Mouse (Mus musculus) embryo, embryonic 10 days (tissue): Measurements from ENCODE around the gene Eef1a1.

Experiments used
- DNase-seq: peaks from one replicate; pipeline ENCODE4 v3.0.0-alpha.2; 2015; ENCODE audit warnings: low spot score

Eef1a1 gene

DNA sequence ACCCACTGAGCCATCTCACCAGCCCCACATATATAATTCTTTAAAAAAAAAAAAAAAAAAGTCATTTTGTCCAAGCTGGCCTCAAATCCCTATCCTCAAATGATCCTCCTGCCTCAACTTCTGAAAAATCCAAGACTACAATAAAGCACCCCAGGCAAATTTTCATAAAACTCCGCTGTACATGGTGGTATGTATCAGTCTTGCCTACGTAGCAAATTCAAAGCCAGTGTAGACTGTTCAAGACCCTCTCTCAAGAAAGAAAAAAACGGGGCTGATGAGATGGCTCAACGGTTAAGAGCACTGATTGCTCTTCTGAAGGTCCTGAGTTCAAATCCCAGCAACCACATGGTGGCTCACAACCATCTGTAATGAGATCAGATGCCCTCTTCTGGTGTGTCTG, 13.1 kb downstream of the Eef1a1 start:
- peak; percentile 29 for DNase-seq

DNA sequence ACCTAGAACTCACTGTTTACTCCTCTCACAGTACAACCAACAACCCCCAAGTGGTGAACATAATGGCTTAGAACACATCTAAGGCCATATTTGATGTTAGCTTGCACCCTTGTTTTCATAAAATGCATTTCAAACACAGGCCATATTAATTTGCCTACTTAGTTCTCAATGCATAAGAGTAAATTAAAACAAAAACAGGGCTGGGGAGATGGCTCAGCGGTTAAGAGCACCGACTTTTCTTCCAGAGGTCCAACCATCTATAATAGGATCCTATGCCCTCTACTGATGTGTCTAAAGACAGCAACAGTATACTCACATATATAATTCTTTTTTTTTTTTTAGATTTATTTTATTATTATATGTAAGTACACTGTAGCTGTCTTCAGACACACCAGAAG, 13.6 kb downstream of the Eef1a1 start:
- no peak for DNase-seq

DNA sequence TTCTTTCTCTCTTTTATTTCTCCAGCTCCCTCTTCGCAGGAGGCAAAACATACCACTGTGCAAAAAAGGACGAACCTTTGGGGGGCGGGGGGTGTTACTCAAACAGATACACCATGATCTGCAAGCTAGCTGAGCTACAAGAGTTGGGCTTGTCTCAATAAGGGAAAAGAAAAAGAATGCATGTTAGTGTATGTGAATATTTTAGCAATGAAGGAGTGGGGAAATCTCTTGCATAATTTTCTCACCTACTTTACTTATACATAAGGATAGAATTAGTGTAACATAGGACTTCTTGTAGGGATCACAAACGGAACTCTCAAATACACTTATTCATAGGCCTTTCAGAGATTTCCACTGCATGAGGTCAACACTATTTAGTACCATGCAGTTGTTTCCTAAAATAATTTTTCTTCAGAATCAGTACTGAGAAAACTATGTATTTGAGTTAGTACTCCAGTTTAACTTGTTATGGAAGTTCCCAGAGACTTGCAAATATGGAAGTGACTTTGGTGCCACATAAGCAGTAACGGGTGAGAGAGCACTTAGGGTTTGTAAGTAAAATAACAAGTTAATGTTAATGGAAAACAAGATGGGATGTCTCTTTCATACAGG, 14.1 kb downstream of the Eef1a1 start:
- no peak for DNase-seq

DNA sequence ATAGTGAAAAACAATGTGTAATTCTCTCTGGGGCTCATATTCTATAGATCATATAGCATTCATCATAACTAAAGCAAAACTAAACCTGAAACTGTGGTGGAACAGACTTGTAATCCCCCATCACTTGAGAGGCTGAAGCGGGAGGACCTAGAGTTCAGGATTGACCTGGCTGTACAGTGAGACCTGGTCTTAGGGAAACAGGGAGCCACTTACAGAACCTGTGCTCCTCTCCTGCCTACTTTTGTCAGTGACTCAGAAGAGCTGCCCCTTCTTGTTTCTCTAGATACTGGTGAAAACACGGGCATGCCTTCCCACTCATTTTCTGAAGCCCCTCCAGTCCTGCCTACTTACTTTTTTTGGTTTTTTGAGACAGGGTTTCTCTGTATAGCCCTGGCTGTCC, 14.7 kb downstream of the Eef1a1 start:
- DNase-seq = no peak

DNA sequence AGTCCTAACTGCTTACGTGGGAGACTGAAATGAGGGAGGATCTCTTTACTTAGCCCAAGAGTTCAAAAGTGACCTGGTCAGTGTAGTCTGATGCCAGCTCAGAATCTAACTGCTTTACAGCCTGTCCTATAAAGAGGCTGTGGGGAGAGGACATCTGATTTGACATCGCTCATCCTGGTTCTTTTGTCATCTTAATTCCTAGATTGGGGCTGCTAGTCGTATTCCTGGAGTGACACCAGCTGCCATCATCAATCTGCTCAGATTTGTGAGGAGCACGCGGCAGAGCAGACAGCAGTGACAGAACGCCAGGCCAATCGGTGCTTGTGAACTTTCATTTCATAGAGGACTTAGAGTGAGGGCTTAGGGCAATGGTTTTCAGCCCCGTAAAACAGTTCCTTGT, 15.4 kb downstream of the Eef1a1 start:
- DNase-seq = no peak

DNA sequence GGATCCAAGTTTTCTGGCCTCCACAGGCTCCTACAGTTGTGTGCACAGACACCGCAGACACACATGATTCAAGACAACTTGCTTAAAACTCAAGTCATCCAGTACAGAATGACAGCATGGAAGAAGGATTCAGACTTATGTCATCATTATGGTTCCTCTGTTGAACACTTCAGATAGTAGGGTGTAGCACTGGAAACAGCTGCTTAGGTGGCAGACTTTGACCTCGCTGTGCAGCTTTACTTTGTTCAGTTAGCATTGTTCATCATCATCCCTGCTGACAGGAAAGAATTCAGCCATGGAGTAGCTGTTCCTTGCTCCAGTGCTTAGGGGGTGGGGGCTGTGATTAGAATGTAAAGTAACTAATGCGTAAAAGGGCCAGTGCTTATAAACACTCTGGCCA, 23.2 kb downstream of the Eef1a1 start:
- no peak for DNase-seq

DNA sequence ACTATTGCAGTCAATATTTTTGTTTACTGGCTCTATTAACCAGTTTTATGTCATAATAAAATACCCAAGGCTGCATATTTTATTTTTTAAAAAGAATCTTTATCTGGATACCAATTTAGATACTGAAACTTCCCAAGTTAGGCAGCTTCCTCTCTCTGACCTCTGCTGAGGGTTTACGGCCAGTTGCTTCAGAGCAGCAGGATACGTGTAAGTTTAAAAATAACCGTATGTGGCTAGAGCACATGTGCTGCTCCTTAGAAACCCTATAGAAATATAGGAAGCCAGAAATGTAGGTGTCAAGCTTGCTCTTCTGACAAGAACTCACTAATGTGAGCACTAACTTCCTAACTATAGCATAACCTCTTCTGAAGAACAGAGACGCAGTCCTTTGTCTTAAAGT, 25.6 kb downstream of the Eef1a1 start:
- DNase-seq = no peak

DNA sequence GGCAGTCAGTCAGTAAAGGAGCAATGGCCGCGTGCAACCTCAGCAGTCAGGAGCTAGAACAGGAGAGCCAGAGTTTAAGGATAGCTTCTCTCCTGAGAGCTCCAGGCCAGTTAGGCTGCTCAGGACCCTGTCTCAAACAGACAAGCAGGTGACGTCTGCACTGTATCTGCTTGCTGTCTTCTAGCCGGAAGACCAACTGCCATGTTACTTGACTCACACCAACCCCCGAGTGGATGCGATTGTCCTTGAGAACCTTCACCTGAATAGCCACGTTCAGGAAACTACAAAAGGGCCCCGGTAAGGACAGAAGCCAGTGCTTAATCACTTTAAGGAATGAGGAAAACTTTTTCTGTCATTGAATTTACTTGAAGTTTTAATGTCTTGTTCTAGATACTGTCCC, 31.9 kb downstream of the Eef1a1 start:
- DNase-seq = no peak

DNA sequence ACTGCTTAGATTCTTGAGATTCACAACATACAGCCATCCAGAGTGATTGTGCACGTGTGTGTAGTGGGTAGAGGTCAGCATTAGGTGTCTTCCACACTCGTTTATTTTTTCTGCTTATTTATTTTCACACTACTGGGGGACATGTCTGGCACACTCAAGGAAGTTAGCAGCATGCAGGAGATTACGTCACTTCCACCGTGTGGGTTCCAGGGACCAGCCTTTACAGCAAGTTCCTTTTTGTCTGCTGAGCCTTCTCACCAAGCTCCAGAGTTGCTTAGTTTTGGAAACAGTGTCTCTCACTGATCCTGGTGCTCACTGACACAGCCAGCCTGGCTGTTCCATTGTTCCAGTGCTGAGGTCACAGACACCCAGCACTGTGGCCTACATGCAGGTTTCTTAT, 37.6 kb downstream of the Eef1a1 start:
- no peak for DNase-seq

DNA sequence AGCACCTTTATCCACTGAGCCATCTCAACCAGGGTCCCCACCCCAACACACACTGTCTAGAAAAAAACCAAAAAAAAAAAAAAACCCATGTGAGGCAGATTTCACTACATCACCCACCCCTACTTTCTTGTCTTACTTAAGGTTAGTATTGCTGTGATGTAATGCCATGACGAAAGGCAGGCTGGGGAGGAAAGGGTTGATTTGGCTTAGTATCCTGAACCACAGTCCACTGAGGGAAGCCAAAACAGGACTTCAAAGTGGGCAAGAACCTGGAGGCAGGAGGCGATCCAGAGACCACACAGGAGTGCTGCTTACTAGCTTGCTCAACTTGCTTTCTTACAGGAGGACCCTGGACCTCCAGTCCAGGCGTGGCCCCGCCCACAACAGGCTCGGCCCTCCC, 38.5 kb downstream of the Eef1a1 start:
- DNase-seq = no peak

DNA sequence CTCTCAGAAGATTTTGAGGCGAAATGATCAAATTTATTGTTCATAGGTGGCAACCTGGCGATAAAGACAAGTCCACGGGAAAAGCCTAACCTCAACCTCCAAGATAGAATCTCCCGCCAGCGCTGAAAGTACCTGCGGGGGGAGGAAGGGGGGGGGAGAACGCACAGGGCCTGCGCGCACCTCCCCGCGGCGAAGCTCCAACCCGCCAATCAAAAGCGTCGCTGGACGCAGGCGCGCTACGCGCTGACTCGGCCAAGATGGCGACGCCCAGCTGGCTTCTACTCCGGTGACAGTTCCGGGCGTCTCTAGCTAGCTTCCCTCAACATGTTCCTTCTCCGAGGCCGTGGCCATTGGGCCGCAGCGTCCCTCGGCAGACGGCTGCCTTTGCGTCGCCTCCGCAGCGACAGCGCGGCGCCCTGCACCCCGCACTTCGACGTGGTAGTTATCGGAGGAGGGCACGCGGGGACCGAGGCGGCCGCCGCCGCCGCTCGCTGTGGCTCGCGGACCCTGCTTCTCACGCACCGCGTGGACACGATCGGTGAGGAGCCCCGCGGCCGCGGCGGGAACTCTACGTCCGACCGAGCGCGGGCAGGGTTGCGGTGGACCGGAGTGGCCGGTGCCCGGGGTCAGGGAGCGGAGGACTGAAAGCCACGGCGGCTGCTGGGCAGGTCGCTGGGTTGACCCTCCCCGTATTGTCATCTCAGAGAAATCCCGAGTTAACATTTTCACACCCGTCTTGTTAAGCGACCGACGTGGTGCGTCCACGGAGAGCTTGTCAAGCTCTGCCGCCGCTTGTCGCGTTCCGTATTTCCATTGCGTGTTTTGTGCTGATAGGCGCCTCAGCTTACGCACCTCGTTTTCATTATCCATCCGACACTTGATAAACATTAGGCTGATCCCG, 40.7 kb downstream of the Eef1a1 start, which contains the start of the genes Mto1 and Gm17324:
Gene Mto1, plus strand, starts transcription at position 236 of the 901 bp plus-strand sequence.
Gene Gm17324, minus strand, starts transcription at position 814 of the 901 bp plus-strand sequence.
- peak; percentile 96 for DNase-seq

DNA sequence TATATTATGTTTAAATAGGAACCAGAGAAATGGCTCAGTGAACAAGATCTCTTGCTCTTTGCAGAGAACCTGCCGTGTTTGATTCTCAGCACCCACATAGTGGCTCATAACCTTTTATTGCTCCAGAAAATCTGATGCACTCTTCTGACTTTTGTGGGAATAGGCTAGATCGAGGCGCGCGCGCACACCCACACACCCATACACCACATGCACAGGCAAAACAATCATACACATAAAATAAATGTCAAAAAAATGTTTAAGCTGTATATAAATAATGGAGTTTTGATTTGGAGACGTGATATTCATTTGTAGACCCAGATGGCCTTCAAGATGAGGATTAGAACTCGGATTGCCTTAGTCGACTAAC, 41.4 kb downstream of the Eef1a1 start:
- no peak for DNase-seq

DNA sequence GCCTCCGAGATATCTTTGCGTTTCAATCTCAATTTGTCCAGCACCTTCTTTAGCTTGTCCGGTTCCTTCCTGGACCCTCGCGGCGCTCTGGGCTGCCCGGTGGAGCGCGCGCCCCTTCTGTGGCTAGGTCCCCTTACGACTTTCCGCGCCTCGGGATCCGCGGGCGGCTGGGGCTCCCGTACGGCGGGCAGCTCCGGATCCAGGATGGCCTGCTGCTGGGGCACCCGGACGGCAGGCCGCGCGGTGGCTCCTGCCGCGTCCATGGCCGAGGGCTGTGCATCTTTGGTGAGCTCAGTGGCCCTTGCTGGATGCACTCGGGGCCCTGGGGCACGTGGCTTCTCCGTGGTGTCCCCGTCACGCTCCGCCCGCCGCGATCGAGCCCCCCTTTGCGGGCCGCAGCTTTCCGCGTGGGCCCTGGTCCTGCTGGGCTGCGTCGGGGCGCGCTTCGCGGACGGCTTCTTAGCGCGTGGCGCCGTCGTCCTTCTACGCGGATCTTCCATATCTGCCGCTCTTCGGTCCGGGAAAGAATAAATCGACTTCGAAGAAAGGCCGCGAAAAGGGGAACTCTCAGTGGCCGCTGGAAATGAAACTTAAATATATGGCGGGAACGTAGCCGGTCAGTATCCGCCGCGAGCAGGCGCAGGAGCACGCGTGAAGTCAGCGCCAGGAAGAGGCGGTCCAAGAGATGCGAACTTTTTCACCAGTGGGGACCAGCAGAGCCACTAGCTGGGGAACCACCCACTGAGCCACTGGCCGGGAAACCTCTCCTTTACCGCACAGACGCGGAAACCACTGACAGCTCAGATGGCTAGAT, 46.2 kb downstream of the Eef1a1 start, which contains the start of gene Cgas:
Gene Cgas, minus strand, starts transcription at position 659 of the 814 bp plus-strand sequence.
- DNase-seq = peak; percentile 26

DNA sequence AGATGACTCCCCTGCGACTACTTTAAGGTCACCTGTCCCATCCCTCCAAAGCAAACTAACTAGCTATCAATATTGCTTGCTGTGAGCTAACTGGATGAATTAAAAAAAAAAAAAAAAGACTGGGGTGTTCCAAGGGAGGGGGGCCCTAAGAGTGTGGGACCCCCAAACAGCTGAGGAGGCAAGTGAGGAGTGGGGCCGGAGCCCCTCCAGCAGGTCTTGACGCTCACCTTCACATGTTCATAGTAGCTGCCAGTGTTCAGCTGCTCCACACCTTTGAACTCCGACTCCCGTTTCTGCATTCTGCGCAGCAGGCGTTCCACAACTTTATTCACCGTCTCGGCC, 46.7 kb downstream of the Eef1a1 start:
- no peak for DNase-seq

DNA sequence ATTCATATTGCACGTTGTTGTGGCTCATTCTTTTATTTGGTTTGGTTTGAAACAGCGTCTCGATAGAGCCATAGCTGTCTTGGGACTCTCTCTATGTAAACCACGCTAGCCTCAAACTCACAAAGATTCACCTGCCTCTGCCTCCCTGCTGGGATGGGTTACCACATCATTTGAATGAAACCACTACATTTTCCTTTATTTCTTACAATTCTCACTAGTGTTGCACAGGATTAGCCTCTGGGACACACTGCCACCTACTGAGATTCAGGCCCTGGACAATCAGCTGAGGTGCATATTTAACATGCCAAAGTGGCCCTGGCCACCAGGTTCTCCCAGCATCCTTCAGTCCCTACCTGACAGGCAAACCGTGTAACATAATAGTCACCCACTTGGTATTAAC, 49.5 kb downstream of the Eef1a1 start:
- DNase-seq = no peak

DNA sequence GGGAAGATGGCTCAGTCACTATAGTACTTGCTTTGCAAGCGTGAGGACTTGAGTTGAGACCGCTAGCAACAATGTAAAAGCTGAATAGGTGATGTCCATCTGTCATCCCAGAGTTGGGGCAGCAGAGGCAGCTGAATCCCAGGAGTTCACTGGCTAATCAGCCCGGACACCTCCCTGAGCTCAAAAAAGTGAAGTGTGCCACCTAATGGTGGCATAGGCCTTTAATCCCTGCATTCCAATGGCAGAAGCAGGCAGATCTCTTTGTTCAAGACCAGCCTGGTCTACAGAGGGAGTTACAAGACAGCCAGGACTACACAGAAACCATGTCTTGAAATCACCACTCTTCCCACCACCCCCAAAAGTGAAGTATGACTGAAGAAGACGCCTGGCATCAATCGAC, 56.5 kb downstream of the Eef1a1 start:
- DNase-seq = no peak

DNA sequence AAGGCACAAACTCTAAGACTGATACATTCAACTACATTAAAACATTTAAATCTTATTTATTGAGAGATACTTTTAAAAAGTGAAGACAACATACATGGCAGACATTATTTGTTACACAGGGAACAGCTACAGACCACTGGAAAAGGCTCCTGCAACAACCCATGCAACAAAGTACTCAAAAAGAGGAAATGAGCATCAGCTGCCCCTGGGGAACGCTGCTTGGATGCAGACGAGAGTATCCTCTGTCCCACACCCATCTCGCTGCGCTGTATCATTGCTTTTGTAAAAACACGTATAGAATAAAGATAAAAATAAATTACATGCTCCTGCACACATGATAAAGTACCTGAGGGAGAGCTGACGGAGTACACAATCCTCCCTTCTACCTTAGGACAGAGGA, 58.5 kb downstream of the Eef1a1 start:
- no peak for DNase-seq

DNA sequence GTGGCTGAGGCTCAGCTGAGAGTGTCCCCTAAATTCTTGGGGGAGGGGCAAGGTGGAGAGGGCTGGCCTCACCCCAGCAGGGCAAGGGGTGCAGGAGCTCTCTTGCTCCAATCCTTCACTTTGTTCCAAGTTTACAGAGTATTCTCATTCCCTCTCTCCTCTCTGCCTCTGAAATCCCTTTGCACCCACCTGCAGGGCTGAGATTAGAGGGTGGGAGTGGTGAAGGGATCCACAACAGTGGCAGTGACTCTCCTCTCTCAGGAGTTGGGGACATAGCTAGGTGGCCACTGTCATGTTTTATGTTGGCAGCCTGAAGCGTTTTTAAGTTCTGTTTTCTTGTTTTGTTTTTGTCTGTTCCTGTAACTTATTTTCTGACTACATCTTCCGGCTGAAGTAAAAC, 59.4 kb downstream of the Eef1a1 start:
- DNase-seq = no peak

DNA sequence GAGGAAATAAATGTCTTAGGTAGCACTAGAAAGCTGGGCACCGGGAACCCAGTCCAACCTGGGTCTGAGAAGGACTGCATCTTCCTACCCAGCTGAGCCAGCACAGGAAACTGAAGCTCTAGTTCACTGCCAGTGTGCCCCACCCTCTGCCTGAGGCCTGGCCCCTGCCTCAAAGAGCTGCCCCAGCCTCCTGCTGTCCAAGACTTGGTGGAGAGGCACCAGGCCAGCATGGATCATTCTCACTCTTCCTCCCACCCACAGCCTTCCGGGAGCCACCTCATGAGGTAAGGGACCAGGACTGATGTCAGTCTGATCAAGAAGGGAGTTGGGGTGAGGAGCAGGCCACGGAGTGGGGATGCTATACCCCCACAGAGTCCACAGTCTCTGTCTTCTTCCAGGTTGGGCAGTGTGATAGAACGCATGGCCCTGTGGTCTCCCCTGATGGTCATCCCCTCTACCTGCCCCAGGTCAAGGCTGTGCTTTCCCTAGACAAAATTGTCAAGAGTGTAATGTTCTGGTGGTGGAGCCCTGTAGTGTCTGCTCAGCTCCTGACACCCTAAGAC, 60.0 kb downstream of the Eef1a1 start:
- no peak for DNase-seq
